Mouse (Mus musculus) forebrain, embryonic 15.5 days (tissue): ENCODE measurements around the gene Fsd1. TPM values are rescaled to one million over a fixed set of nuclear protein-coding genes. Genes with fewer than 3 reads are reported as not detected.

Experiments
- ATAC-seq: fragments of 200-750 bp; cut with Nextera tagmentation; replicated peaks from 2 replicates; pipeline ENCODE4 v1.8.0; 2017; ENCODE audit warnings: mild to moderate bottlenecking, moderate TSS enrichment, moderate library complexity
- H3K27ac ChIP-seq: fragments of 300-500 bp; sonication (generic); replicated peaks from 2 replicates; pipeline ENCODE4 v1.5.1; 2015; ENCODE audit warnings: mild to moderate bottlenecking, inconsistent platforms
- H3K27me3 ChIP-seq: fragments of 300-500 bp; sonication (generic); 2 replicates; pipeline ENCODE4 v1.6.1; 2015; ENCODE audit warnings: inconsistent platforms
- H3K36me3 ChIP-seq: fragments of 300-500 bp; sonication (generic); 2 replicates; pipeline ENCODE4 v1.6.1; 2015; ENCODE audit warnings: mild to moderate bottlenecking, inconsistent platforms
- H3K4me1 ChIP-seq: fragments of 300-500 bp; sonication (generic); 2 replicates; pipeline ENCODE4 v1.6.1; 2015; ENCODE audit warnings: inconsistent platforms
- H3K4me2 ChIP-seq: fragments of 300-500 bp; sonication (generic); replicated peaks from 2 replicates; pipeline ENCODE4 v1.6.1; 2015; ENCODE audit warnings: mild to moderate bottlenecking, inconsistent platforms
- H3K4me3 ChIP-seq: fragments of 300-500 bp; sonication (generic); 2 replicates; pipeline ENCODE4 v1.5.1; 2015; ENCODE audit warnings: mild to moderate bottlenecking, inconsistent platforms
- H3K9ac ChIP-seq: fragments of 300-500 bp; sonication (generic); replicated peaks from 2 replicates; pipeline ENCODE4 v1.6.1; 2015; ENCODE audit warnings: mild to moderate bottlenecking, inconsistent platforms
- H3K9me3 ChIP-seq: fragments of 300-500 bp; sonication (generic); 2 replicates; pipeline ENCODE4 v1.6.1; 2016; ENCODE audit warnings: inconsistent platforms
- WGBS: fragments of 180-500 bp; shearing (Covaris S2); methylation state at CpG from one replicate; pipeline ENCODE4 v1.1.7; 2015; ENCODE audit warnings: mixed read lengths; 5-methylcytosine and 5-hydroxymethylcytosine counted together
- polyA plus RNA-seq: library from polyadenylated mRNA; unstranded; fragments of >200 nt; fragmentation: Nextera tagmentation; extraction: Ambion mirVana; gene quantifications from 2 replicates; pipeline ENCODE4 v1.2.1, GENCODE M21; 2015

Gene Fsd1
- polyA plus RNA-seq, 1 experiment from 2014 or later = 127 TPM

DNA sequence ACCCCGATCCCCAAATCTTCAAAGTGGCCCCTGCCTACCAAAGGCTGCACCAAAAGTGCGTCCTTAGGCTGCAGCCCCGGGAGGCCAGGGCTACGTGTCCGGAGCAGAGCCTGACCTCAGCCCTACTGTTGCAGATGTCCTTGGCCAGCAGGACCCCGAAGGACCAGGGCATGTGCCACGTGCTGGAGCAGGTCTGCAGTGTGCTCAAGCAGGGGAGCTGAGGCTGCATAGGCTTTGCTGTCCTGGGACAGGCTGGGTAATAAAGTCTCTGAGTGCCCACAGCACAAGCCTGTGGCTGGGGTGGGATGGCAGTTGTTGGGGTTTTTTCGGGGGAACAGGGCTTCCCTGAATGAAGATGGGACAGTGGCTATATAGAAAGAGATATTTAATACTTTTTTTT lies 30.1 kb downstream of the Fsd1 start:
- Histone ChIP-seq H3K36me3 (peaks cover 72% of the 10 kb centered on the region), H3K27ac (no peak overlapping the region)

DNA sequence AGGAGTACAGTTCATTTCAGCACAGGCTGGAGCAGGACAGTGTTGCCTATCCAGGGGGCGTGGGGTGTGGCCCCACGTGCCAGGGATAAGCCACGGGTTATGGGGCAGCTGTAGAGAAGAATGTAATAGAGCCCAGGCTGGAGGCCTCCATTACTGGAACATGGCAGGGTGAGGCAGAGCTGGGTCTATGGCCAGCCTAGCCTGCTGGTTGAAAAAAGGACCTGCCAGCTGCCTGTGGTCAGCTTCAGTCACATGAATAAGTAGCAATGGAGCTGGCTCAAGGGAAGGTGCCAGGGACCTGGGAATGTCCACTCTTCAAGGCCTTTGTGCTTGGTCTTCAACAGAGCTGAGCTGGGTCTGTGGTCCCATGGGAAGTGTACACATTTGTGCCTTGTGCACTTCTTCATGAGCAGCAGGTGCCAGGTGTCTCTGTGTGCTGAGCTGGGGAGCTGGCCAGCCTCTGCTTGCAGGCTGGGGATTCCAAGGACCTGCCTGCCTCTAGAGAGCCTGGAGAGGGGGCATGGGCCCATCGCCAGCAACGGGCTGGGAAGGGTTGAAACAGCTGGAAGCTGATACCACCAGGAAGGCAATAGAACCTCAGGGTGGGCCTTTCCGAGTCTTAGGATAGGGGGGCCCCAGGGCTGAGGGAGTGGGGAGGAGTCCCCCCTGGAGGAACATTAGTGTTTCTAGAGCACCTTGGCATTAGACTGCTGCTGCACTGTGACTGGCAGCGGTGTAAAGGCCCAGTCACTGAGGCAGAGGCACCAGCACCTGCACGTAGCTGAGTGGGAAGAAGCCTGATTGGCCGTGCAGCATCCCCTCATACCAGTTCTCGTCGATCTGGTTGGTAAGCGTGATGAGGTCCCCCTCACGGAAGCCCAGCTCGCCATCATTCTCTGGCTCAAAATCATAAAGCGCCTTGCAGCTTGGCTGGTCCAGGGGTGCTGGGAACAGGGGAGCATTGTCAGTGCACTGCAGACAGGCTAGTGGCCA lies 30.8 kb downstream of the Fsd1 start:
- Histone ChIP-seq H3K36me3 (peaks cover 65% of the 10 kb centered on the region), H3K27ac (0 out of 2 replicates have a peak overlapping the region, but pooled peaks have one; percentile 16), H3K4me3 (no peak overlapping the region), H3K9me3 (no peaks in the 10 kb centered on the region), H3K4me2 (no peak overlapping the region), H3K9ac (no peak overlapping the region), H3K27me3 (no peaks in the 10 kb centered on the region), H3K4me1 (peaks cover 5% of the 10 kb centered on the region; the same call in 1 of the 2 replicates)
- WGBS = 87% methylated on average over 15 of the region's 15 CpGs
- no peak for ATAC-seq

More for the DNA sequence above, 30.1 kb downstream of the Fsd1 start:
- WGBS = 86% methylated on average over 8 of the region's 8 CpGs
- no peak overlapping the region for H3K9ac ChIP-seq
- H3K27me3 ChIP-seq = no peaks in the 10 kb centered on the region
- peaks cover 7% of the 10 kb centered on the region for H3K4me1 ChIP-seq
- ATAC-seq = no peak
- H3K4me3 ChIP-seq = no peak overlapping the region
- H3K9me3 ChIP-seq = no peaks in the 10 kb centered on the region
- H3K4me2 ChIP-seq = no peak overlapping the region

DNA sequence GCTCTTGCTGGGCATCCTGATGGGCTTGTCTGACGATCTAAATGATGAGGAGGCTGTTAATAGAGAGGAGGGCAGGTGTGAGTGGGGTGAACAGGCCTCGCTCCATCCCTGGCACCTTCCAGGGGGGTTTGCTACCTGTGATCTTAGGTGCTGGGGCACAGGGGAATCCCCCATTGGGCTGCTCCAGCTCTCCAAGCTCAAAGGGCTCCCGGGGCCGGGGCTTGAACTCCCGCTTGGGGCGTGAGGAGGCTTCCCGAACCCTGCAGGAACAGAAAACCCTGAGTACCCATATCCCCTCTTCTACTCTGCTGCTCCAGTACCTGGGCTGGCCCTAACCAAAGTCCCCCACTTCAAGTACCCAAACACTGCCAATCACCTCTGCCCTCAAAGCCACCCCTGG lies 31.5 kb downstream of the Fsd1 start:
- no peaks in the 10 kb centered on the region for H3K9me3 ChIP-seq
- peaks cover 60% of the 10 kb centered on the region for H3K36me3 ChIP-seq
- no peak overlapping the region for H3K4me3 ChIP-seq
- H3K27ac ChIP-seq = 0 out of 2 replicates have a peak overlapping the region, but pooled peaks have one; percentile 21
- H3K27me3 ChIP-seq = no peaks in the 10 kb centered on the region
- WGBS = 88% methylated on average over 7 of the region's 7 CpGs
- no peak overlapping the region for H3K4me2 ChIP-seq
- no peak overlapping the region for H3K9ac ChIP-seq
- no peak for ATAC-seq
- H3K4me1 ChIP-seq = peaks cover 12% of the 10 kb centered on the region

DNA sequence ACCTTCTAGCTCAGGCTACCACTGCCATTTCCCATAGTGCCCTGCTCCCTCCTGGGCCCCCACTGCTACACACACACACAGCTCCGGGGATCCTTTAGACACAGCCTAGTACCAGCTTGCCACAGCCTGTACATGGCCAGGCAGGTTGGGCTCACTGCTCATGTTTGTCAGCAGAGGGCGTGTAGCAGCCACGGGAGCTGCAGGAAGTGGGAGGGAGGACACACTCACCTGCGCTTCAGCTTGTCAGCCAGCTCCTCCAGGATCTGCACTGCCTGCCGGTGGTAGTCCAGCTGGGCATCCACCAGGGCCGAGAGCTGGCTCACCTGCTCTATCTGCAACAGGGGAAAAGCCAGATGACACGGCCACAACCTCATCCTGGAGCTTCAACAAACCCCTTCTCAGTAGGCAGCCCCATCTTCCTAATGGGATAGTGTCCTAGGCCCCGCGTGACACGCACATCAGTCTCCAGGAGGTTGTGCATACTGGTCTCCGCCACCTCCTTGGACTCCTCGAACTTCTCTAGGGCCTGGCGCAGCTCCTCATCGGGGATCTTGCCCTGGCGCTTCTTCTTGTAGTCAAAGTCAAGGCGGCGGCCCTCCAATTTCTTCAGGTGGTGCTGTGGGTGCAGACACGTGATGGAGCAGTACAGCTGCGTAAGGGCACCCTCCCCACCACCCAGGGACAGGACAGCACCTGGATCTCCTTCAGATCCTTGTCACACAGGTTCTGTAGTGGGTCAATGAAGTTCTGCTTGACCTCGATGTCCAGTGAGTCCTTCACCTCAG lies 32.2 kb downstream of the Fsd1 start:
- 77% methylated on average over 20 of the region's 20 CpGs for WGBS
- H3K27ac ChIP-seq = 0 out of 2 replicates have a peak overlapping the region, but pooled peaks have one; percentile 21
- H3K4me3 ChIP-seq = no peak overlapping the region
- no peaks in the 10 kb centered on the region for H3K27me3 ChIP-seq
- peaks cover 12% of the 10 kb centered on the region for H3K4me1 ChIP-seq
- H3K36me3 ChIP-seq = peaks cover 54% of the 10 kb centered on the region
- H3K4me2 ChIP-seq = no peak overlapping the region
- no peak; the same call in 1 of the 2 replicates for ATAC-seq
- no peak overlapping the region for H3K9ac ChIP-seq
- H3K9me3 ChIP-seq = no peaks in the 10 kb centered on the region

DNA sequence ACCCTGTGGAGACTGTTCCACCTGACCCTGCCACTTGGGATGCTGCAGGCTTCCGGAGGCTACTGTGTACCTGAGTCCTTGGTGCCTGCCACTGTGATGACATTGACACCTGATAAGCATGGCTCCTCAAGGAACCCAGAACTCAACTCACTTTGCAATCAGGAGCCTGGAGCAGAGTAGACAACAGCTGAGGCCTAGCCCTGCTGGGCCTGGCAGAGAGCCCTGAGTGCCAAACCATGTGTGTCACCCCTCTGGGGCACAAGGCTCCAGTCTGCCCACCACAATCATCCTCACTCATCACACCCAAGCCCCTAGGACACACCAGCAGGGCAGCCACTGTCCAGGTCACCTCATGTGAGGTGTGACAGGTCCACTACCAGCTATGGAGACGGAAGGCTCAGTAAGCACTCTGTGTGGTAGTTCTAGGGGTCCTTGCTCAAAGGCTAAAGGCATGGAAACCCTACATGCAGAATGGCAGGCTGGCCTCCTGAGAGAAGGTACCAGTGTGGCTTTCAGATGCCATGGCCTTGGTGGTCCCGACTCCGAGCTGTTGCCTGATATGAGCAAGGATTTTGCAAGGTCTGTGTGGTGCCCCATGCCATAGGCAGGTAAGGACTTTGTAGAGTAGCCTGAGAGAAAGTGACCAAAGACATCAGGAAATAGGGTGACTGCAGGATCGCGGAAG lies 34.2 kb downstream of the Fsd1 start:
- peaks cover 12% of the 10 kb centered on the region for H3K4me1 ChIP-seq
- H3K27ac ChIP-seq = peak overlapping the region; percentile 11; the same call in 1 of the 2 replicates
- no peaks in the 10 kb centered on the region for H3K9me3 ChIP-seq
- H3K27me3 ChIP-seq = no peaks in the 10 kb centered on the region
- ATAC-seq = no peak
- 91% methylated on average over 6 of the region's 6 CpGs for WGBS
- no peak overlapping the region for H3K9ac ChIP-seq
- no peak overlapping the region for H3K4me2 ChIP-seq
- H3K36me3 ChIP-seq = peaks cover 41% of the 10 kb centered on the region
- H3K4me3 ChIP-seq = no peak overlapping the region

DNA sequence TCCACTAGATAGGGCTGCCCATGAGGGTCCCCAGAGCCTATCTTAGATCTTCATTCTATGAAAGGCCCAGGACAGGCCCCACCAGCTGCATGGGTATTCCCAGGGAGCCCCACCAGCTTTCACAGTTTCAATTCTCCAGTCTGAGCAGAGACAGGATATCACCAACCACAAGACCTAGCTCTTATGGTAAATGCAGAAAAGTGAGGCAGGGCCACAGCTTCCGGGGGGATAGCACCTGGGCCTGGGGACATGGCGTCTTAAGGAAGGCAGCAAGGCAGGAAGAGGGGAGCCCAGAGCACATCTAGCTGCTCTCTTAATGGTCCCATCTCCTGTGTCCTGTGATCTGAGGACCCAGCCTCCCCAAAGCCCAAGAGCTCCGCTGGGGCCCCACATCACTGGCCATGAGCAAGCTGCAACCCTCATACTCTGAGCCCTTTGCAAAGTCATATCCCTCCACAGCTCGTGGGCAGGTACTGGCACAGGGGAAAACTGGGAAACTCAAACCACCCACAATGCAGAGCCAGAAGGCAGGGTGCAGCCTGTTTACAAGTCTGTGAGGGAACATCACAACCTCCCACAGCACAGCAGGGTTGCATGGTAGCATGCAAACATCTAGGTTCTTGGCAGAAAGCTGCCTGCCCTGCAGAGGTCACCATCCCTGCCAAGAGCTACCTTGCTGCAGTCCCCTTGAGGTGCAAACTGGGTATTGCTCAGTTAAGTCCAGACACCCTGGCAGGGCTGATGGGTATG lies 35.0 kb downstream of the Fsd1 start:
- Histone ChIP-seq H3K27ac (peak overlapping the region; percentile 11), H3K9me3 (no peaks in the 10 kb centered on the region), H3K27me3 (no peaks in the 10 kb centered on the region), H3K4me3 (no peak overlapping the region), H3K36me3 (peaks cover 33% of the 10 kb centered on the region), H3K4me1 (peaks cover 12% of the 10 kb centered on the region), H3K4me2 (no peak overlapping the region), H3K9ac (no peak overlapping the region)
- WGBS = 79% methylated on average over 4 of the region's 4 CpGs
- no peak for ATAC-seq

DNA sequence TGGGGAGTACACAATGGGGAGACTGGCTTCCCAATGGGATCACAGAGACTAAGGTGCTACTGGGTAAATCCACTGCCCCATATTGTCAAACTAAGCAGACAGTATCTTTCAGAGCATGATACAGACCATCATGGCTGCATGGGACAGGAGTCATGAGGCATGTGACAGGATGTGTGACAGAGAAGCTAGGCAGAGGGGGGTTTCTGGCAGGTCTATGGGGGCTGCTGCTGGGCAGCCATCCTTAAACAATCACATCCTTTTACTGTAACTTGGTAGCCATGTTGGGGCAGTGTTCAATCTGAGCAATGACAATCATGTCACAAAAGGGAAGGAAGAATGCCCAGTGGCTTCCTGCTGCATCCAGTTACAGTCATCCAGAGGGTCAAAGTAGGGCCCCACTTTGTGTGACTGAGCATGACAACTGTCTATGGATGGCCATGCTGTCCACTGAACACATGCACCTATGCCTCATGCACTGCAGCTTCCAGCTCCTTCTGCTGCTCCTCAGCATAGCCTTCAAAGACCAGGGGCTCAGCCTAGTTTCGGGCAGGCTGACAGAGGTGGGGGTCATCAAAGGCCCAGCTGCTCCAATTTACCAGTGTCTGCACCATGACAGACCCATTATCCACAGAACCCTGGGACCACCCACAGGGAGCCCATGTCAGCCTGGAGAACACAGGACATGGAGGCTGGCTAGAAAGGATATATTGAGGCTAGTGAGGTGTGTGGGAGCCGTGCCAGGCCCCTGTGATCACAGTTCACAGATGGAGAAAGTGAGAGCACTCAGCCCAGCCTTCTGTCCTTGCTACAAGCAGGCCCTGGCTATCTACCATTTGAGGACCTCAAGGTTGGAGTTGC lies 36.1 kb downstream of the Fsd1 start:
- Histone ChIP-seq H3K27ac (0 out of 2 replicates have a peak overlapping the region, but pooled peaks have one; percentile 5), H3K27me3 (no peaks in the 10 kb centered on the region), H3K36me3 (peaks cover 23% of the 10 kb centered on the region), H3K9me3 (no peaks in the 10 kb centered on the region), H3K4me3 (no peak overlapping the region), H3K4me2 (no peak overlapping the region), H3K9ac (no peak overlapping the region), H3K4me1 (peaks cover 12% of the 10 kb centered on the region)
- ATAC-seq = no peak
- 59% methylated on average over 2 of the region's 2 CpGs for WGBS

DNA sequence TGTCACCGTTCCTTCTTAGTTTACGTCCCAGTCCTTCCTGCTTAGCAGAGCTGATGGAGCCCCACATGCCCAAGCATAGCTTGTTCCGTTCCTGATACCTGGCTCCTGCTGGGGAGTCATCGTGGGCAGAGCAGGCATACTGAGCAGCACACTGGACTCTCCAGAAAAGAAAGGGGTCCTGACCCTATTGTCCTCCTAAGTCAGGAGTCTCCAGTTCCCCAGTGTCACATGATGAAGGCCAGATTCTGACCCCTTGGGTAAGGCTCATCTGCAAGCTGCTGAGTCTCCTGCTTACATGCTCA lies 36.6 kb downstream of the Fsd1 start:
- H3K27ac ChIP-seq = 0 out of 2 replicates have a peak overlapping the region, but pooled peaks have one; percentile 5
- H3K9me3 ChIP-seq = no peaks in the 10 kb centered on the region
- no peak overlapping the region for H3K4me2 ChIP-seq
- H3K4me3 ChIP-seq = no peak overlapping the region
- ATAC-seq = no peak
- H3K27me3 ChIP-seq = no peaks in the 10 kb centered on the region
- H3K9ac ChIP-seq = no peak overlapping the region
- peaks cover 12% of the 10 kb centered on the region for H3K4me1 ChIP-seq
- WGBS = 87% methylated on average over 4 of the region's 4 CpGs
- peaks cover 17% of the 10 kb centered on the region for H3K36me3 ChIP-seq

DNA sequence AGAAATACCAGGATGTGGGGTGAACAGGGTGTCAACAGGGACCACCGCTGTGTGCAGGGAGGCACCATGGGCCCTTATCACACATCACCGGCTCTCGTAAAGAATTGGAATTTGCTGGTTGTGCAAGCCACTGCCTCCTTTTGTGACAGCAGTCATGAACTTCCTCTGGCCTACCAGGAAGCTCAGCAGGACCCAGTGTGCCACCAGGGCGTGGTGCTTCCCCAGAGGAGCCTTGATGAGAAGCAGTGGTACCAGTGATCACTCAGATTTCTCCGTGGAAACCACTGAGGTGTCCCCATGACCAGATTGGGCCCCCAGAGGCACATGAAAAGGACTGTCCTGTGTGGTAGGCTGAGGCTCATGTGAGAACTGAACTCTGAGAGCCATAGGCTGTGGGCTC lies 37.1 kb downstream of the Fsd1 start:
- no peak overlapping the region for H3K27ac ChIP-seq
- no peaks in the 10 kb centered on the region for H3K9me3 ChIP-seq
- ATAC-seq = no peak
- peaks cover 12% of the 10 kb centered on the region for H3K4me1 ChIP-seq
- no peaks in the 10 kb centered on the region for H3K27me3 ChIP-seq
- no peak overlapping the region for H3K4me3 ChIP-seq
- no peak overlapping the region for H3K9ac ChIP-seq
- WGBS = 82% methylated on average over 5 of the region's 5 CpGs
- no peak overlapping the region for H3K4me2 ChIP-seq
- peaks cover 13% of the 10 kb centered on the region for H3K36me3 ChIP-seq

DNA sequence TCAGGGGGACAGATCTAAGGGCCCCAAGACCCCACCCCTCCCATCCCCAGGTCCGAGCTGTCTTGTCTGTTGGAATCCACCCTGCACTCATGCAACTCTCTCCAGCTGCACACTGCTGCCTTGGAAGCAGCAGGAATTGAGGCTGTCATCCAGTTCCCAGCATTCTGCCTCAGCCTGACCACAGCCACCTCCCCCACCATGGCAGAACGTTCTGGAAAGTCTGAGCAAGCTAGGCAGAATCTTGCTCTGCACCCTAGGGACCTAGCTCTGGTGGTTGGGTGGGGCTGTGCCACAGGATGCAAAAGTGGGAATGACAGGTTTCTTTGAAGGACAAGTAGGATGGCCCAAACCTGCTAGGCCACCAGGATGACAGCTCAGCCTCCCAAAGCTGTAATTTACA lies 38.2 kb downstream of the Fsd1 start:
- WGBS = 82% methylated on average over 2 of the region's 2 CpGs
- no peak overlapping the region for H3K9ac ChIP-seq

More for the DNA sequence above, 38.2 kb downstream of the Fsd1 start:
- Histone ChIP-seq H3K9me3 (no peaks in the 10 kb centered on the region), H3K27ac (no peak overlapping the region), H3K4me1 (peaks cover 12% of the 10 kb centered on the region), H3K4me2 (no peak overlapping the region), H3K4me3 (no peak overlapping the region), H3K36me3 (peaks cover 7% of the 10 kb centered on the region), H3K27me3 (no peaks in the 10 kb centered on the region)
- no peak for ATAC-seq
